Mouse (Mus musculus): ENCODE data around the gene Slc38a10.

Slc38a10 gene

GRCm38 (mm10) chr11:120151113-120151494 is at the start of gene Slc38a10:
TSS of gene Slc38a10 (minus strand) at chr11:120151346.
- DNase-seq (ENCODE audit: low spot score): peak; percentile 99

- DNase-seq (ENCODE audit: low spot score): no peak
Measured at GRCm38 (mm10) chr11:120200621-120201020, 49.5 kb upstream of the Slc38a10 start.

DNA sequence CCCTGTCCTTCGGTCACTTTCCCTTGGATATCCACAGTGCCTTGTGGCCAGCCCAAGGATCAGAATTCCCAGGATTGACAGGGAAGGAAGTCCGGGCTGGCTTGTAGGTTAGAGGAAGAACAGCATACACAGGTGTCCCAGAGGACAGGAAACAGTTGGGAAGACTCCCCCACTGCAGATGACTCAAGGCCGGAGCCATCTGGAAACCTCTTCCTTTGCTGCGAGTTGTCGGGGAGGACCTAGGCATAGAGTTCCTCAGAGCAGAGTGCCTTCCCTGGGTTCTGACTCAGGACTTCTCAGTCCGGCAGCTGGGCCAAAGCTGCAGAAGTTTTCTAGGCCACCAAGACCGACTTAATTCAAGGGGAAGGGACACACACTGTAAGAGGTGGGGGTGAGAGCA is 48.6 kb upstream of the Slc38a10 start:
- DNase-seq (ENCODE audit: low spot score): no peak

- no peak for DNase-seq (ENCODE audit: low spot score)
Measured at GRCm38 (mm10) chr11:120198831-120199230, 47.7 kb upstream of the Slc38a10 start.

DNA sequence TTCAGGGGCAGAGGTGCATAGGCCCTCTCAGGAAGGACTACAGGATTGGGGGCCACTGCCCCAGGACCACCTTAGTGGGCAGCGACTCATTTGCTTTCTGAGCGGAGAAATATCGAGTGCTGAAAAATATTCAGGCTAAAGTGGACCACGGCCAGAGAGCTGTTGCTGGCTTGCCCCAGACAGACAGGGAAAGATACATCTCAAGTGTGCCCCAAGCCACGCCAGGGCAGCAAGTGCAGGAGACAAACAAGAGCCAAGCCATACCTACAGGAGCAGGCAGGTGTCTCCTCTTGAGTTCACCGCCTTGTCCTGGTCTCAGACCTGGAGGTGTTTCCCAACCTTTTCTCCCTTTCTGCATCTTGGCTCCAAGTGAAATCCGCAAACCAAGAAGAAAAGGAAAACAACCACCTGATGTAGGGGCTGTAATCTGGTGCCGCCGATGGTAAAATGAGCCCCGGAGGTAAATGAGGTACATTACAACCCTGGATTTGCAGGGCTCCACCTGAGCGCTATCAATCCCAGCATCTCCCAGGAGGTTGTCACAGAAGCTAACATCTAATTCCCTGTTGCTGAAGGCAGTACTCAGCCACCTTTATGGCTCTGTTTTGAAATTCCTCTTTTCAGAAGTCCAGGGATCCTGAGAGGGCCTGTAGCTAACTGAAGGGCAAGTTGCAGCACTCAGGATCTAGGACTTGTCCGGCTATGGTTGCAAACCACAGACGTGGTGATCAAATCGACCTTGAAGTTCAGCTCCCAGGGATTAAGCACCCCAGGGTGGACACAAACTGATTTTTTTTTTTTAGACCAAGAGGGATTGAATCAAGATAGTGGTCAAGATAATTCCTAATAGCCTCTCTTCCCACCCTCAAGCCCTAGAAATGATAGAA is 39.6 kb upstream of the Slc38a10 start:
- no peak for DNase-seq (ENCODE audit: low spot score)

DNA sequence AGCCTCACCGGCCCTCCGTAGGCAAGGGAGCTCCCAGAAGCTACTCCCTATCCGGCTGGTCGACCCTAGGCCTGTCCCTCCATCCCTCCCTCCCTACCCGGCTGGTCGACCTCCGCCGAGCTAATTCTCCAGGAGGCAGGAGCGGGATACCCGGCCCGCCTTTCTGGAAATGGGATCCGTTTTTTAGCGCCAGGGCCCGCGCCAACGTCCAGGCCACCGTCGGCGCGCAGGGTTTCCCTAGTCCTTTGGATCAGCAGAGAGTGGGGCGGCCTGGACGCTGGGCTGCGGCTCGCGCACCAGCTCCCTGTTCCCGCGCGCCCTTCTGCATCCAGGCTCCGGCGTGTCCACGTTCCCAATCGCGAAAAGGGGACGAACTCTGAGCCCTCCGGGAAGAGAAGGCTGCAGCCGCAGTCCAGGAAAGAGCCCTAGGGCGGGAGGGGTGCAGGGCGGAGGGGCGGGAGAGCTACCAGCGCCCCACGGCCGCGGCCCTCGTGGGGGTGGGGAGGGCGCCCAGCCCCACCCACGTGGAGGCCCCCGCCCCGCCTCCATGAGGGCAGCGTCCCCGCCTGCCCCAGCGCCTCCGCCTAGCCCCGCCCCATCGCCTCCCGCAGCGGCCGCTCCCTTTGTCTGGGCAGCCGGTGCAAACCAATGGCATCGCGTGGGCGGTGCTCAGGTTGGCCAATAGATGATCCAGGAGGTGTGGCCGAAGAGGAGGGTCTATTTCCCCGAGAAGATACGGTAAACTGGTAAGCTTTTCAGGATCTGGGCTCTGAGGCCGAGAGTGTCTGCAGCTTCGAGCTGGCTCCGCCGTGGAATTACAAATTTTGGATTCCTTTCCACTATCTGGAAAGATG is 38.5 kb upstream of the Slc38a10 start:
- DNase-seq (ENCODE audit: low spot score): peak; percentile 94

DNA sequence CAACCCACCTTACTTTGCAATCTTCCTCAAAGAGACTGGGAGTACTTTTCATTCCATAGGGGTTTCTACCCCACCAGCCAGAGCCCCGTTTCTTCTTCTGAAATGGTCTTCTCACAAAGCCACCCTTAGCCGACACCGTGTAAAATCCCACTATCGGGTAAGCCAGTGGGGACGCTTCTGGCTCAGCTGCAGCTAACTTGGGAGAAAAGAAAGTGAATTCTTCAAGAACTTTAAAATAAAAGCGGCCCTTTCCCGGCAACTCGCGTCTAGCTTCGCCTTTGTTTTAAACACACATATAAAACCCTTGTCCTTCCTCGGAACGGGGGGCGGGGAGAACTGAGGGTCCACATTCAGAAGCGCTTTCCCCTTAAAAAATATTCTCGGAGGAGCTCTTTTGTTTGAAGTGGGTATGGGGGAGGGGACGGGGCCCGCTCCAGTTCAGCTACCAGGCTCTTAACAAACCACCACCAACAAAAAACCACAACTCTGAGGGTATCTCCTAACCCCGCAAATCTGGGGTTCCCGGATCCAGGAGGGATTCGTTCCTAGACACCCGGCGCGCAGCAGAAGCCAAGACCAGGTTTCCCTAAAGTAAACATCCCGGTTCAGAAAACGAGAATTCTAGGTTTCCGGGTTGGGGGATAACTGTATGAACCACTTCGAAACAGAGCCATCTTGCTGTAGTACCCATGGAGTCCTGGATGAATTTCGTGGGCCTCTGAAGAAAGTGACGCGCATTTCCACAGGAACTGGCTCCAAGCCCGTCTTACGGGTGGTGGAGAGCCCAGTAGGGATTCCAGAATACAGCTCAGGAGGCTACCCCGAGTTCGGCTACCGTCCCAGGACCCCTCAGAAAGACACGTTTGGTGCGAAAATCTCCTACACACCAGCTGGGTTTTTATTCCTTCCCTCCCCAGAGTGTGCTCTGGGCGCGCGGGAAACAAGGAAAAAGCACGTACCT is 37.6 kb upstream of the Slc38a10 start:
- no peak for DNase-seq (ENCODE audit: low spot score)

- DNase-seq (ENCODE audit: low spot score): no peak
Measured at GRCm38 (mm10) chr11:120188102-120188480, 36.9 kb upstream of the Slc38a10 start.

- no peak for DNase-seq (ENCODE audit: low spot score)
Measured at GRCm38 (mm10) chr11:120187236-120188101, 36.3 kb upstream of the Slc38a10 start.

GRCm38 (mm10) chr11:120186821-120187235 is 35.7 kb upstream of the Slc38a10 start:
- DNase-seq (ENCODE audit: low spot score): no peak

DNA sequence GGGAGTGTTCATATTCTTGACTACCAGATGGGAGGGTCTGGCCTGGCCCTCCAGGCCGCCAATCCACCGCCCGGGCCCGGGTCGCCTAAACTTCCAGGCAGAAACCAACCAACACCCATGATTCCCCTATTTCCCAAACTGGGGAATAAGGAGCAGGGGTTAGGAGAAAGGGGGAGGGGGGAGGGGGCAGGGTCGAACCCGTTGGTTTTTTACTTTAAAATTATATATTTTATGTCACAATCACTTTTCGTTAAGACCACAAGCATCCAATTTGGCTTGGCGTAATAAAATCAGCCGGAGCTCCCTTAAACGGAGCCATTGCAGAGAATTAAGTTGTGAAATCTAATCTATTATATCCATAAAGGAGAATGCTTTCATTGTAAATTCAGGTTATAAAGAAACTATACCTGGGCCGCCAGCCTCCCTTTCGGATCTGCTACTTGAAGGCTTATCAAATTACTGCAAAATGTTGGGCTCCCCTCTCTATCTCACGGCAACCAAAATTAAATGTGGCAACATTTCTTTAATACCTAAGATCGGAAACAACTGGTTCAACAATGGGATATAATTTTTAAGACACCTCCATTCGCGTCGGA is 35.1 kb upstream of the Slc38a10 start:
- no peak for DNase-seq (ENCODE audit: low spot score)

DNA sequence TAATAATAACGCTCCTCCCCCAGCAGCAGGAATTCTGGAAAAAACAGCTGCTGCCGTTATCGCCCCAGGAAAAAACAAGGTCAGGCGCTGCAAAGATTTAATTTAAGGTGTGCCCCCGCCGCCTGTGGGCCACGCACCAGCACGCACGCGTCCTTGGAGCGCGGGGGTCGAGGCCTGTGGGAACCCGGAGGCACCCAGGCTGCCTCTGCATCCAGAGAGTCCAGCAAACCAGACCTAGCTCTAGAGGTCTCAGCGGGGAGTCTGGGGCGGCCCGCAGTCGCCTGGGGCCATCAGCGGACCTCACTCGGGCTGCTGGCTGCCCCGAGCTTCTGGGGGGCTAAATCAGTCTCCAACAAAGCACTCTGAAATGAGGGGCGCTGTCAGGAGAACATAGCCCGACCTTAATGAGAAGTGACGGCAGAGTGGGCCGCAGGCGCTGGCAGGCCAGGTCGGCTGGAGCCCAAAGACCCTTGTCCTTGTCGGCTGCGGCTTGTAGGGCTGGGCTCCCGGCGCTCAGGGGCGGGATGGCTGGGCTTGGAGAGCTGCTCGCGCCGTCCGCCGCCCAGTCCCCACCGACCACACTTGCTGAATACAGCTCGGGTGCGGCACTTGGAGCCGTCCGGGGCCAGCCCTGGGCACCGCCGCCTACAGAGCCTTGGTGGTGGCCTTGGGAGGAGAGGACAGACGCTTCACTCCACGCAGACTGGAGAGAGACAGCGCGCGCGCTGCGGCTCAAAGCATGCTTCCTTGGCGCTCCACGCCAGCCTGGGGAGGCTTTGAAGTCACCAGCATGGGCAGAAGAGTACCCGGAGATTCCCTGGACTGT is 34.4 kb upstream of the Slc38a10 start:
- DNase-seq (ENCODE audit: low spot score): no peak

GRCm38 (mm10) chr11:120184371-120185315 is 33.5 kb upstream of the Slc38a10 start:
- DNase-seq (ENCODE audit: low spot score): no peak

DNA sequence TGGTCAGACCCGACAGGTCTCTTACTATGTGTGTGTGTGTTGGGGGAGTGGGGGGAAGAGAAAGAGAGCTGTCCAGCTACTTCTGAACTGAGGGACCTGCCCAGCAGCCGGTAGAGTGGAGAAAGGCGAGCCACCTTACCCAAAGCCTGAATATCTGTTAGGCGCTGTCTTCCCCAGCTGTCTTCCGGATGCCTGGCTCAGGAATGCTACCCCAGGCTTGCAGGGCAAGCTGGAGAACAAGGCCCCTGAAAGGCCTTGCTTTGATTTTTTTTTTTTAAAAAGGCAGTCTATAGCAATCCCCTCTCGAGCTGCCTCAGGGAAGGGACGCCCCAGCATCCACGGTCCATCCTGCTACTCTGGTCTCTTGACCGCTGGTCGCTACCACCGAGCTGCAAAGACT is 32.6 kb upstream of the Slc38a10 start:
- no peak for DNase-seq (ENCODE audit: low spot score)

DNA sequence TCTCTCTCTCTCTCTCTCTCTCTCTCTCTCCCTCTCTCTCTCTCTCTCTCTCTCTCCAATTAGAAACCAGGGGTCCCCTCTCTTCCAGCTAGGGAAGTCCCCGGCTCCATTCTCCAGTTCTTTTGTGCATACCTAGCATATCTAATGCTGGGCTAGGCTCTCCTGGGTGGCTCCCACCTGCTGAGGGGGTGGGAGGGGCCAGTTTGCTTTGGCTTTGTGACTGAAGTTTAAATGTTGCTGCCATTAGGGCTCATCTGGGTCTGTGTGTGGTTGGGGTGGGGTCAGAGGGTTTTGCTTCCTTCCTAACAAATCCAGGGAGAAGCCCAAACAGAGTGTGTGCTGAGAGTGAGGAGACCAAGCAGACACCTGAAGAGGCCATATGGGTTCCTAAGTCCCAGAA is 32.0 kb upstream of the Slc38a10 start:
- no peak for DNase-seq (ENCODE audit: low spot score)

DNA sequence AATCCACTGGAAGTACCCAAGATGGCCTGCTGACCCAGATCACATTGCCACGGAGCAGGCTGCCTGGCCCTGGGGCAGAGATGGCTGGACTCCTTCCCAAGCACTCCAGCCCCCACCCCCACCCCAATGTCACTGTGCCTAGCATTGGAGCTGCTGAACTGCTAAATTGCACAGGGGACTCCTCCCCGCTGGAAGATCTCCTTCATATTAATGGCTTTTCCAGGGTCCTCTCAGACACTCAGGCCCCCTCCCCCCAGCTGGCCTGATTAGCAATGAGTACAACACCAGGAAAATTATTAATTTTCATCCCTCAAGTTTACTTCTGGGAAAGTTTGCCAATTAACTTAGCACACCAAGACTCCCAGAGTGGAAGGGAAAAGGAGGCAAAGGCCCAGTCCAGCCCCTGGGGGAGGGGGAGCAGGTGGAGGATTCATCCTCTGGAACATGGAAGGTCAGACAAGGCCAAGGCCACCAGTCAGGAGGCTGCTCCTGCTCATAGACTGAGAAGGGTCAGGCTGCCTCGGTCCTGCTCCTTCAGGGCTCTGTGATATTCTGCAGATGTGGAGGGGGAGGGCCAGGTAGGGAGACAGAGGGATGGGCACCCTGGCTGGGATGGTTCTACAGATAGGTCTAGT is 31.4 kb upstream of the Slc38a10 start:
- no peak for DNase-seq (ENCODE audit: low spot score)

DNA sequence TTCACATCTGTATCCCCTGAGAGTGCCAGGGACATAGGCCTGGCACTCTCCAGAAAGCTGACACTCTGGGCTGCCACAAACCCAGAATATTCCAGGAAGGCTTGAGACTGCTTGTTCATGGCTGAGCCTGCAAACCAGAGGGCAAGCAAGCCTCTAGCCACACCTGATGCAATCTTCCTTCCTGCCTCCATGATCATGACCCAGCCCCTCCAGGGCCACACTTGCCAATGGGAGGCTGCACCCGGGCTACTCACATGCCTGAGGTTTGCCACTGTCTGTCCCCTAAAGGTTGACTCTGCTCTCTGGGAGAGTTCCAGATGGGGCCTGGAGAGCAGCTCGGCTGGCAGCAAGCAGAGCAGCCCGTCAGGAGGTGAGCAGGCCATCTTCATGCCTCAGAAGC is 30.2 kb upstream of the Slc38a10 start:
- DNase-seq (ENCODE audit: low spot score): no peak

- DNase-seq (ENCODE audit: low spot score): no peak
Measured at GRCm38 (mm10) chr11:120179374-120179773, 28.2 kb upstream of the Slc38a10 start.

Data from urinary bladder, postnatal 10 days (tissue).